Mouse (Mus musculus) embryonic fibroblast, embryonic 13.5 days (primary cell): ENCODE measurements around the gene Fam171a2.

Source experiments
- CTCF ChIP-seq: IDR thresholded peaks from 2 replicates; pipeline ENCODE4 v1.5.1; 2011; ENCODE audit warnings: mild to moderate bottlenecking, control low read depth, low read length, moderate library complexity, borderline replicate concordance; ENCODE audit not compliant: insufficient read depth
- POLR2A ChIP-seq: IDR thresholded peaks from 2 replicates; pipeline ENCODE4 v1.6.1; 2011; ENCODE audit warnings: low read depth, mild to moderate bottlenecking, control low read depth, low read length, moderate library complexity

- TF ChIP-seq POLR2A, result no peak
- TF ChIP-seq CTCF, result no peak
Observed at GRCm38 (mm10) chr11:102461764-102462163, 14.3 kb upstream of the Fam171a2 start.
